Mouse (Mus musculus): ENCODE data around the gene Asap3.

Asap3 gene

GRCm38 (mm10) chr4:136291692-136292091 is 85.5 kb downstream of the Asap3 start:
- DNase-seq (ENCODE audit: low read depth, low spot score), result no peak

Measured in telencephalon, adult 2 months (tissue).